Mouse (Mus musculus) splenic B cell, adult 2 months (primary cell): Measurements from ENCODE around the gene Ppp2r5b.
A peak's percentile ranks its signal among the peaks of the same experiment; 100 is the strongest.

Experiments
- DNase-seq: peaks from one replicate; pipeline ENCODE4 v3.0.0-alpha.2; 2011; ENCODE audit warnings: low read depth, low spot score
- H3K27me3 ChIP-seq: 2 replicates; pipeline ENCODE4 v1.6.1; 2012; ENCODE audit warnings: mild to moderate bottlenecking, low read length, moderate library complexity, mixed read lengths; ENCODE audit not compliant: control insufficient read depth, poor library complexity, insufficient read depth, severe bottlenecking
- H3K36me3 ChIP-seq: 2 replicates; pipeline ENCODE4 v1.6.1; 2012; ENCODE audit warnings: mild to moderate bottlenecking, low read length, moderate library complexity, mixed read lengths; ENCODE audit not compliant: control insufficient read depth, poor library complexity, insufficient read depth, severe bottlenecking

Ppp2r5b gene

GRCm38 (mm10) chr19:6260946-6261345 is 25.3 kb upstream of the Ppp2r5b start:
- peak; percentile 37 for DNase-seq
- peaks cover 8% of the 10 kb centered on the region for H3K36me3 ChIP-seq
- no peaks in the 10 kb centered on the region for H3K27me3 ChIP-seq

DNA sequence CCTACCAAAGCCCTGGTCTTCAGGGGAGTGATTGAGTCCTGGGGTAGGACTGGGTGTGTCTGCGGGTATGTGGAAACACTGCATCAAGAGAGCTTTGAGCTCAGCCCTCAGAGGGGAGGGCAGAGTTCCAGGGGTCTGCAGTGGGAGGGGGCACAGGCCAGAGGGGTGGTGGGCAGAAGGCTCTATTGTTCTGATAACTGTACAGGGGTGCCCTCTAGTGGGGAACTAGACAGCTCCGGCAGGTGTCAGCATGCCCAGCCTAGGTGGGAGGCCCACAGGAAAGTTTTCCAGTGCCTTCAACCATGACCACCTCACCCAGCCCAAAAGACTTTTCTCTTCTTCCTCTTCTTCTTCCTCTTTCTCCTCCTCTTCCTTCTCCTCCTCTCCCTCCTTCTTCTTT is 24.8 kb upstream of the Ppp2r5b start:
- DNase-seq, result peak; percentile 71
- H3K27me3 ChIP-seq, result no peaks in the 10 kb centered on the region
- H3K36me3 ChIP-seq, result peaks cover 8% of the 10 kb centered on the region

DNA sequence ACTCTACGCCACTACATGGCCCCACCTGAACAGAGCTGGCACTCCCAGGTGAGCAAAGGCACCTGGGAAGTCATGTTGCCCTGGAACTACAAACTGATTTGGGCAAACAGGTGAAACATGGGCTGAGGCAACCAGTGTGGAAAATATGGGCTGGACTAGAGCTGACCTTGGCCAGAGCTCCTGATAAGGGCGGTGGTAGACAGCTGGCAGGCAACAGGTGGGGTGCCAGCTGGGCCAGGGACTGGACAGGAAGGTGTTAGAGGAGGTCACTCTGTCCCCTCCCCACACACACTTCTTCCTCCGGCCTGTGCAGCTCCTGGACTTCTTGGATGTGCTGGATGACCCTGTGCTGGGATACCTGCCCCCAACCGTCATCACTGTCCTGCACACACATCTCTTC is 17.3 kb upstream of the Ppp2r5b start:
- Histone ChIP-seq H3K27me3 (no peaks in the 10 kb centered on the region), H3K36me3 (peaks cover 18% of the 10 kb centered on the region)
- DNase-seq, result no peak

GRCm38 (mm10) chr19:6247526-6248300 is 12.0 kb upstream of the Ppp2r5b start:
- Histone ChIP-seq H3K27me3 (no peaks in the 10 kb centered on the region), H3K36me3 (peaks cover 8% of the 10 kb centered on the region)
- DNase-seq, result no peak

DNA sequence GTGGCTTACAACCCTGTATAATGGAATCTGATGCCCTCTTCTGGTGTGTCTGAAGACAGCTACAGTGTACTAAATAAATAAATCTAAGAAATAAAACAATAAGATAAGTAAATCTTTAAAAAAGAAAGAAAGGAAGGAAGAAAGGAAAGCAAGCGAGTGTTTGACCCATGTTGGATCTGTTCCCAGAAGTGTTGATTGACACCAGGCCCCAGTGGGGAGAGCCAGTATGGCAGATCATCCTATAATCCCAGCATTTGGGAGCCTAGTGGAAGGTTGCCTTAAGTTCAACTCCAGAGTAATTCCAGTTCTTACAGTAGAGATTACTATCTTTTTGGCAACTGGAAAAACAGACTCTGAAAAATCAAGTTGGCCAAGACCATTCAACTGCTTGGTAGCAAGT is 10.1 kb upstream of the Ppp2r5b start:
- Histone ChIP-seq H3K27me3 (no peaks in the 10 kb centered on the region), H3K36me3 (peaks cover 2% of the 10 kb centered on the region)
- no peak for DNase-seq

GRCm38 (mm10) chr19:6243226-6243625 is 7.6 kb upstream of the Ppp2r5b start:
- Histone ChIP-seq H3K36me3 (no peaks in the 10 kb centered on the region; the same call in none of the 2 replicates), H3K27me3 (no peaks in the 10 kb centered on the region)
- DNase-seq, result no peak

GRCm38 (mm10) chr19:6242281-6242680 is 6.6 kb upstream of the Ppp2r5b start:
- Histone ChIP-seq H3K27me3 (no peaks in the 10 kb centered on the region), H3K36me3 (no peaks in the 10 kb centered on the region; the same call in none of the 2 replicates)
- peak; percentile 88 for DNase-seq

- Histone ChIP-seq H3K36me3 (no peaks in the 10 kb centered on the region; the same call in 1 of the 2 replicates), H3K27me3 (no peaks in the 10 kb centered on the region)
- peak; percentile 99 for DNase-seq
These were observed 5.8 kb upstream of the Ppp2r5b start, which contains the start of gene Atg2a for GRCm38 (mm10) chr19:6241274-6242107. TSS of gene Atg2a (plus strand) at chr19:6241668.

GRCm38 (mm10) chr19:6240725-6241124 is 5.1 kb upstream of the Ppp2r5b start:
- no peaks in the 10 kb centered on the region; the same call in 1 of the 2 replicates for H3K36me3 ChIP-seq
- H3K27me3 ChIP-seq, result no peaks in the 10 kb centered on the region
- no peak for DNase-seq

GRCm38 (mm10) chr19:6240136-6240535 is 4.5 kb upstream of the Ppp2r5b start:
- H3K27me3 ChIP-seq, result no peaks in the 10 kb centered on the region
- H3K36me3 ChIP-seq, result no peaks in the 10 kb centered on the region
- DNase-seq, result no peak

- Histone ChIP-seq H3K27me3 (no peaks in the 10 kb centered on the region), H3K36me3 (no peaks in the 10 kb centered on the region)
- no peak for DNase-seq
These were observed 3.1 kb upstream of the Ppp2r5b start for GRCm38 (mm10) chr19:6238740-6239139.

DNA sequence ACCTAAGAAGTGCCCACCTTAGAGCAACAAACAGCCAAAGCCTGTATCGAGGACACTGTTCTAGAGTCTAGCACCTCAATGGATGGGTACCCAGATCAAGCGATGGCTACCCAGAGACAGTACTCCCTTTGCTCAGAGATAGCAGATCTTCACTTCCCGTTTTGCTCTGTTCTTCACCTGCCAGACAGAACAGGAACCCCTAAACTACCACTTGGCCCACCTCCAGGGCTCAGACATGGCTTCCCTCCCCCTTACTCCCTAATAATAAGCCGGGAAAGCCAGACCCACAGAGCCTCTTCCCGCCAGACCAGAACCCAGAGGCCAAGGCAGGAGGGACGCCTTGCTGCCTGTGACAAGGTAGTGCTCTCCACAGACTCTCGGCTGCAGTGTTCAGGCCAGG is 1.2 kb upstream of the Ppp2r5b start:
- no peaks in the 10 kb centered on the region for H3K36me3 ChIP-seq
- H3K27me3 ChIP-seq, result no peaks in the 10 kb centered on the region
- DNase-seq, result peak; percentile 40

GRCm38 (mm10) chr19:6236053-6236441 is 375 bp upstream of the Ppp2r5b start:
- no peaks in the 10 kb centered on the region for H3K27me3 ChIP-seq
- peak; percentile 89 for DNase-seq
- no peaks in the 10 kb centered on the region for H3K36me3 ChIP-seq

GRCm38 (mm10) chr19:6234337-6235083 is 1.2 kb downstream of the Ppp2r5b start:
- Histone ChIP-seq H3K27me3 (no peaks in the 10 kb centered on the region), H3K36me3 (peaks cover 5% of the 10 kb centered on the region; the same call in 1 of the 2 replicates)
- no peak for DNase-seq
